Mouse (Mus musculus) lung, adult 2 months (tissue): Measurements from ENCODE around the gene Snta1.

Source experiments
- CTCF ChIP-seq: fragments of 200-500 bp; IDR thresholded peaks from 2 replicates; pipeline ENCODE4 v1.5.1; 2011; ENCODE audit warnings: mild to moderate bottlenecking, low read length, control low read depth; ENCODE audit not compliant: insufficient read depth
- POLR2A ChIP-seq: fragments of 200-500 bp; IDR thresholded peaks from 2 replicates; pipeline ENCODE4 v1.6.1; 2011; ENCODE audit warnings: low read depth, mild to moderate bottlenecking, control low read depth, low read length, borderline replicate concordance; ENCODE audit errors: extremely low read depth

DNA sequence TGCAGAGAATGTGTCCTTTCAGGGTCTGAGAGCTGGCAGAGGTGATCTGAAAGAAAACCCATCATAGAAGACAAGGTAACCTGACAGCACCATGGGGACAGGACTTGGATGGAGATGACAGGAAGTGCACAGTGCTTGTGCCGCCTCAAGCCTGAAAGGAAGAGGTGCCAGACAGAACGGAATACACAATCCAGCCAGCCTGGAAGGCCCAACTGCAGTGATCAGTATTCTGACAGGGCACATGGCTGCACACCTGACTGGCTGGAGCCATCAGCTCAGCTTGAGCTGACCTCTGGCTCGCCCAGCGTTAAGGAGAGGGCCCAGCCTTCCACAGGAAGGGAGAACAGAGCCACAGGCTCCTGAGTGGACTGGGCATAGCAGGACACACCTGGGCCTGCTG is 72.3 kb downstream of the Snta1 start:
- no peak for TF ChIP-seq POLR2A
- TF ChIP-seq CTCF, result no peak
